Mouse (Mus musculus) bone marrow macrophage, adult 2 months (primary cell): ENCODE results near the gene Fgfr2.

Experiments used
- CTCF ChIP-seq: IDR thresholded peaks from 2 replicates; pipeline ENCODE4 v1.5.1; 2012; ENCODE audit warnings: low read depth, mild to moderate bottlenecking, low read length, moderate library complexity
- POLR2A ChIP-seq: IDR thresholded peaks from 2 replicates; pipeline ENCODE4 v1.6.1; 2012; ENCODE audit warnings: mild to moderate bottlenecking, low read depth, low read length, borderline replicate concordance

DNA sequence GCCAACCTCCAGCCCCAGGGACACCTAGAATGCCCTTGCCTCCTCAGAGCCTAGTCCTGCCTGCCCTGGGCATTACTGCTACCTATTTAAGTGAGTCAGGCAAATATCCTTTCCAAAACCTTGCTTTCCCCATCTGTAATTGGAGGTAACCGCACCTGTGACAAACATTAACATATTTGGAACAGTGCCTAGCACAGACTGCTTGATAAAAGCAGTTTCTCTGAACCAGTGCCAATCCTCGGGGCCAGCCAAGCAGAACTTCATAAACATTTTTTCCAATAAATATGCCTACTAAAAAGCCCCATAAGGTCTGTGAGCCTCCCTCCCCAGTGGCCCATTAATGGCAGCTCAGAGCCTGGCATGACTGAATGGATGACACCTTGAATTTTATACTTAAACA, 569.1 kb downstream of the Fgfr2 start:
- TF ChIP-seq CTCF (no peak), POLR2A (no peak)
